Mouse (Mus musculus) hindbrain, embryonic 11.5 days (tissue): ENCODE results near the gene Hist2h3c2. TPM values are rescaled to one million over a fixed set of nuclear protein-coding genes. Genes with fewer than 3 reads are reported as not detected.

ENCODE experiments used
- ATAC-seq: fragments of 200-750 bp; cut with Nextera tagmentation; 2 replicates; pipeline ENCODE4 v1.8.0; 2017; ENCODE audit warnings: mild to moderate bottlenecking, moderate TSS enrichment, moderate library complexity; ENCODE audit not compliant: low FRiP score
- DNase-seq: peaks from one replicate; pipeline ENCODE4 v3.0.0-alpha.2; 2015; ENCODE audit warnings: low spot score
- H3K27ac ChIP-seq: fragments of 300-500 bp; sonication (generic); 2 replicates; pipeline ENCODE4 v1.5.1; 2014; ENCODE audit warnings: mild to moderate bottlenecking, low read depth, low read length
- H3K27me3 ChIP-seq: fragments of 300-500 bp; sonication (generic); 2 replicates; pipeline ENCODE4 v1.6.1; 2014; ENCODE audit warnings: mild to moderate bottlenecking, low read length, moderate library complexity, mixed read lengths; ENCODE audit not compliant: control insufficient read depth, insufficient read depth
- H3K36me3 ChIP-seq: fragments of 300-500 bp; sonication (generic); 2 replicates; pipeline ENCODE4 v1.6.1; 2014; ENCODE audit warnings: mild to moderate bottlenecking, low read length, moderate library complexity, mixed read lengths; ENCODE audit not compliant: control insufficient read depth, insufficient read depth
- H3K4me1 ChIP-seq: fragments of 300-500 bp; sonication (generic); replicated peaks from 2 replicates; pipeline ENCODE4 v1.6.1; 2014; ENCODE audit warnings: low read length, mixed read lengths; ENCODE audit not compliant: control insufficient read depth, insufficient read depth
- H3K4me2 ChIP-seq: fragments of 300-500 bp; sonication (generic); replicated peaks from 2 replicates; pipeline ENCODE4 v1.6.1; 2014; ENCODE audit warnings: mild to moderate bottlenecking, low read depth, low read length
- H3K4me3 ChIP-seq: fragments of 300-500 bp; sonication (generic); 2 replicates; pipeline ENCODE4 v1.5.1; 2014; ENCODE audit warnings: low read depth, low read length
- H3K9ac ChIP-seq: fragments of 300-500 bp; sonication (generic); 2 replicates; pipeline ENCODE4 v1.6.1; 2014; ENCODE audit warnings: low read depth, low read length
- H3K9me3 ChIP-seq: fragments of 300-500 bp; sonication (generic); 2 replicates; pipeline ENCODE4 v1.6.1; 2016; ENCODE audit warnings: low read length; ENCODE audit not compliant: control insufficient read depth
- WGBS: fragments of 180-500 bp; shearing (Covaris S2); extraction: QIAGEN DNeasy Blood & Tissue Kit; methylation state at CpG from one replicate; pipeline ENCODE4 v1.1.7; 2014; 5-methylcytosine and 5-hydroxymethylcytosine counted together
- polyA plus RNA-seq: library from polyadenylated mRNA; unstranded; fragments of >200 nt; fragmentation: Nextera tagmentation; extraction: Ambion mirVana; gene quantifications from 2 replicates; pipeline ENCODE4 v1.2.1, GENCODE M21; 2014

Gene Hist2h3c2
- polyA plus RNA-seq, 1 experiment from 2014 or later: 8.4 TPM

GRCm38 (mm10) chr3:96262979-96263550 is 24.1 kb upstream of the Hist2h3c2 start, which contains the start of gene Hist2h4:
Gene Hist2h4 (minus strand): TSS chr3:96263311.
- Histone ChIP-seq H3K4me2 (peak within 1 kb of the TSS; percentile 64), H3K9me3 (no peaks in the 10 kb centered on the region), H3K4me3 (peak within 1 kb of the TSS; percentile 57), H3K36me3 (no peaks in the 10 kb centered on the region), H3K4me1 (peaks cover 4% of the 10 kb centered on the region; the same call in 1 of the 2 replicates), H3K9ac (peak within 1 kb of the TSS; percentile 85), H3K27me3 (no peaks in the 10 kb centered on the region), H3K27ac (peak within 1 kb of the TSS; percentile 97)
- DNase-seq: peak; percentile 94
- 0% methylated on average over 39 of the region's 40 CpGs for WGBS
- ATAC-seq: peak; percentile 89

GRCm38 (mm10) chr3:96262216-96262875 is 23.4 kb upstream of the Hist2h3c2 start:
- WGBS: 1% methylated on average over 19 of the region's 19 CpGs
- Histone ChIP-seq H3K4me2 (peak overlapping the region; percentile 64), H3K36me3 (no peaks in the 10 kb centered on the region), H3K4me1 (peaks cover 3% of the 10 kb centered on the region; the same call in 1 of the 2 replicates), H3K9me3 (no peaks in the 10 kb centered on the region), H3K27me3 (no peaks in the 10 kb centered on the region), H3K4me3 (peak overlapping the region; percentile 57), H3K9ac (peak overlapping the region; percentile 85), H3K27ac (peak overlapping the region; percentile 97)
- DNase-seq (peak; percentile 79), ATAC-seq (peak; percentile 83)

DNA sequence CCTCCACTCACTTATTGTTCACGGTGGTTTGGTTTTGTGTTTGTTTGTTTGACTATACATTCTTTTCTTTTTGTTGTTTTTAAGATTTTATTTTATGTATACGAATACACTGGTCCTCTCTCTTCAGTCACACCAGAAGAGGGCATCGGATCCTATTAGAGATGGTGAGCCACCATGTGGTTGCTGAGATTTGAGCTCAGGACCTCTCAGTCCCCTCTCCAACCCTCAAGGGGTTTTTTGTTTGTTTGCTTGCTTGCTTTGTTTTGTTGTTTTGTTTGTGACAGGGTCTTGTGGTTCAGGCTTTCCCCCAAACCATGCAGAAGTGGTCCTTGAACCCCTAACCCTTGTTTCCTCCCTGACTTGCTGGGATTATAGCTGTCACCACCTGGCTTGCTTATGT is 22.7 kb upstream of the Hist2h3c2 start:
- peak overlapping the region; percentile 85 for H3K9ac ChIP-seq
- peak overlapping the region; percentile 64 for H3K4me2 ChIP-seq
- no peaks in the 10 kb centered on the region for H3K27me3 ChIP-seq
- ATAC-seq (no peak), DNase-seq (no peak)
- 63% methylated on average over 3 of the region's 3 CpGs for WGBS
- peaks cover 3% of the 10 kb centered on the region; the same call in 1 of the 2 replicates for H3K4me1 ChIP-seq
- H3K9me3 ChIP-seq: no peaks in the 10 kb centered on the region
- H3K36me3 ChIP-seq: no peaks in the 10 kb centered on the region
- peak overlapping the region; percentile 97 for H3K27ac ChIP-seq
- H3K4me3 ChIP-seq: peak overlapping the region; percentile 57; the same call in 1 of the 2 replicates

GRCm38 (mm10) chr3:96260220-96260619 is 21.3 kb upstream of the Hist2h3c2 start:
- Histone ChIP-seq H3K27me3 (no peaks in the 10 kb centered on the region), H3K4me2 (no peak overlapping the region), H3K36me3 (no peaks in the 10 kb centered on the region), H3K4me3 (no peak overlapping the region), H3K27ac (no peak overlapping the region), H3K4me1 (peaks cover 3% of the 10 kb centered on the region; the same call in 1 of the 2 replicates), H3K9me3 (no peaks in the 10 kb centered on the region), H3K9ac (no peak overlapping the region)
- 94% methylated on average over 5 of the region's 5 CpGs for WGBS
- ATAC-seq (no peak), DNase-seq (no peak)

DNA sequence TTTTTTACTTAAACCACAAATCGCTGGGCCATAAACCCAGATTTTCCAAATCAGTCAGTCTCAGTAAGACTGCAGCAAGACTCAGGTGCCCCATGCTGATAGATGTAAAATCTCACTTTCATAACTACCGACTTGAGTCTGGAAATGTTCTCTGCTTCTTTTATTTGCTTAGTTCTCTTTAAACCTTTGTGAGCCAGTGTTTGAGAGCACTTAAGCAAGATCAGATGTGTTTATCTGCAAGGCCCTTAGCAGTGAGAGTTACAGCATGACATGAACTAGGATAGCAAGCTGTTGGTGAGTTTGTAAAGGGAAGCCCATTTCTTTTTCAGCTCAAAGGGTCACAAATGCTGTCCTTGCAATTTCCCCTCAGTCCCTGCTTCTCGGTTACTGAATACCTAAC is 18.3 kb upstream of the Hist2h3c2 start:
- WGBS: 77% methylated on average over 3 of the region's 3 CpGs
- no peak for ATAC-seq
- H3K36me3 ChIP-seq: no peaks in the 10 kb centered on the region

DNA sequence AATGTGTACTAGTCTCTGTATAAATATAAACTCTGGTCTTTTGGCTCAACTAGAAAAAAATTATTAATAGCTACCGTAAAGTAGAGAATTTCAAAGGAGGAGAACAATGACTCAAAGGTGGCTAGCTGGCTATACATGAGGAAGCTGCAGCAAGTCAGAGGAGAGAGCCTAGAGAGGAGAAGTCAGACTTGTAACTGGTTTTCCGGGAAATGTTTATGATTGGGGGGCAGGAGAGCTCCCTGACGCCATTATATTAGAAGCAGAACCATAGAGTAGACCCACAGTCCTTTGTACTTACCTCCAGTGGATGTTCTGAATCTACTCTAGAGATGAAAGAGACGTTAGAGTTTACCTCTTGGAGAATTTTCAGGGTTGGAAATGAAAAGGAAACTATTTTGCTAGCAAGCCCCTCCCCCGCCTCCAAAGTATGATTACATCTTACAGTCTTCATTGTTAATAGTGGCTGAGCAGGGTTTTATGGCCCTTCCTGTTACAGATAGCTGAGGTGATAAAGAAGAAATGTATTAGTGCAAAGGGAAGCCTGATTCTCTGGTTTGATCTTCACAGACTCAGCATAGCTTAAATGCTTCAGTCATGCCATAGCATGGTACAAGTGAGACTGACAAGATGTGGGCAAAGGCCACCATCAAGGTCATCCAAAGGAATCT is 17.1 kb upstream of the Hist2h3c2 start:
- 87% methylated on average over 5 of the region's 5 CpGs for WGBS

More for the DNA sequence above, 18.3 kb upstream of the Hist2h3c2 start:
- Histone ChIP-seq H3K27ac (no peak overlapping the region), H3K27me3 (no peaks in the 10 kb centered on the region), H3K9me3 (no peaks in the 10 kb centered on the region), H3K4me3 (no peak overlapping the region), H3K4me2 (no peak overlapping the region), H3K4me1 (peaks cover 3% of the 10 kb centered on the region; the same call in 1 of the 2 replicates), H3K9ac (no peak overlapping the region)
- no peak for DNase-seq

DNA sequence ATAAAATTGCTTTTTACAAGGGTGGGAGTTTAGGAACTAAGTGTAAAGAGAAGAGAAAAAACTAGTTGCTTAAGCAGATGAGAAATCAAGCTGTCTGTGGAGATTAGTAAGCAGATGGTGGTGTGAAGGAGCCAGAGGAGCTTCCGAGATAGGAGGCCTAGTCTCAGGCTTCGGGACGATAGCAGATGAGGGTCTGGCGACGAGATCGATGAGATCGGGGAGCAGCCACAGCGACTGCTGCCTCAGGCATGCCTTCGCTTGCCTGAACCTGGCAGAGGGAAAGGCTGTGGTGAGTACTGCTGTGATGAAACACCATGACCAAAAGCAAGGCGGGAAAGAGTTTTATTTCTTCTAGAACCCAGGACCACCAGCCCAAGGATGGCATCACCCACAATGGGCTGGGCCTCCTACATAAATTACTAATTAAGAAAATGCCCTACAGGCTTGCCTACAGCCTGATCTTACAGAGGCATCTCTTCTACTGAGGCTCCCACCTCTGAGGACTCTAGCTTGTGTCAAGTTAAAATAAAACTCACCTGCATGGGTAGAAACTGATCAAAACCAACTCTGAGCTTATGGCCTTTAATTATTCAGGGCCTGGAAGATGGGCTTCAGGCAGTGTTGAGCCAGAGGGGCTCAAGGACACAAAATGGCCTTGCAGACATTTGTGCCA is 15.9 kb upstream of the Hist2h3c2 start:
- peak; percentile 39 for DNase-seq
- Histone ChIP-seq H3K36me3 (no peaks in the 10 kb centered on the region), H3K9ac (no peak overlapping the region), H3K9me3 (no peaks in the 10 kb centered on the region), H3K27ac (no peak overlapping the region), H3K4me1 (no peaks in the 10 kb centered on the region), H3K4me3 (no peak overlapping the region), H3K27me3 (no peaks in the 10 kb centered on the region), H3K4me2 (no peak overlapping the region; the same call in 1 of the 2 replicates)
- 56% methylated on average over 10 of the region's 10 CpGs for WGBS
- no peak for ATAC-seq

More for the DNA sequence above, 17.1 kb upstream of the Hist2h3c2 start:
- no peaks in the 10 kb centered on the region for H3K36me3 ChIP-seq
- no peak overlapping the region for H3K4me3 ChIP-seq
- H3K4me2 ChIP-seq: no peak overlapping the region
- H3K4me1 ChIP-seq: no peaks in the 10 kb centered on the region
- no peaks in the 10 kb centered on the region for H3K9me3 ChIP-seq
- no peak overlapping the region for H3K27ac ChIP-seq
- H3K27me3 ChIP-seq: no peaks in the 10 kb centered on the region
- H3K9ac ChIP-seq: no peak overlapping the region
- ATAC-seq (no peak), DNase-seq (no peak)

DNA sequence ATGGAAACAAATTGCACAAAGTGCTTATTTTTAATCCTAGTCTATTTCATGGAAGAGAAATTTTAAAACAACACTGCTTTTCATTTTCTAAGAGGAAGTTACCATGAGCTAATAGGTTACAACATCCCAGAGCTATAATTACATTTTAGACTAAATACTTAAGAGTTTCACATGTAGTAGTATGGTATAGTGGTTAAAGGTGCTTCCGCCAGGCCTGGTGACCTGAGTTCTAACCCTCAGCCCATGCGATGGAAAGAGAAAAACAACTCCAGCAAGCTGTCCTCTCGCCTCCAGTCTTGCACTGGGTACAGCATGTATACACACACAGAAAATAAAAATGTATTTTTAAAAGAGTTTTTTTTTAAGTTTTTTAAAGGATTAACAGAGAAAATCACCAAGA is 12.9 kb upstream of the Hist2h3c2 start:
- Histone ChIP-seq H3K36me3 (no peaks in the 10 kb centered on the region), H3K4me3 (no peak overlapping the region), H3K27me3 (no peaks in the 10 kb centered on the region), H3K4me1 (peaks cover 2% of the 10 kb centered on the region; the same call in 1 of the 2 replicates), H3K27ac (no peak overlapping the region), H3K9ac (no peak overlapping the region), H3K9me3 (no peaks in the 10 kb centered on the region), H3K4me2 (no peak overlapping the region)
- WGBS: 82% methylated on average over 3 of the region's 3 CpGs
- no peak for ATAC-seq
- DNase-seq: no peak
